Mouse (Mus musculus) lung, adult 18-20 months (tissue): ENCODE results near the gene Fbxl3.

Experiments
- DNase-seq, 2 experiments: peaks; one replicate each; pipeline ENCODE4 v3.0.0; 2022; ENCODE audit warnings: mixed read lengths in 2 of 2

Gene Fbxl3

GRCm38 (mm10) chr14:103099238-103099933, at the start of gene Fbxl3:
Fbxl3 (minus strand) TSS chr14:103099566.
- peak; percentile 97 to 98 for DNase-seq

DNA sequence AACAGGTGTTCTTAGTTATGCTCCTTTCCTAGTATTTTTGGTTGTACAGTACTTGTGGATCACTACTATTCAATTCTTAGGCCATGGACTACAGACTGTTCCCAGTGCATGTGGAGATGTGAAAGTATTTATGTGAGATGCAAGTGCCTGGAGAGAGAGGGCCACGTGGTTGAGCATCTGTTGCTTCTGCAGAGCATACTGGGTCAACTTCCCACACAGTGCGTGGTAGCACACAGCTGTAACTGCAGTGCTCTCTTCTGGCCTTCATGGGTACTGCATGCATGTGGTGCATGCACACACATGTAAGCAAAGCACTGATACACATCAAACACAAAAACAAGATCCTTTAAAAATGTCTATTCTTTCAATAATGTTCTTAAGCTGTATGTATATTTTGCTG, 32.6 kb upstream of the Fbxl3 start:
- DNase-seq = peak; percentile 10 to 17

GRCm38 (mm10) chr14:103125756-103126155, 26.4 kb upstream of the Fbxl3 start:
- DNase-seq = no peak

DNA sequence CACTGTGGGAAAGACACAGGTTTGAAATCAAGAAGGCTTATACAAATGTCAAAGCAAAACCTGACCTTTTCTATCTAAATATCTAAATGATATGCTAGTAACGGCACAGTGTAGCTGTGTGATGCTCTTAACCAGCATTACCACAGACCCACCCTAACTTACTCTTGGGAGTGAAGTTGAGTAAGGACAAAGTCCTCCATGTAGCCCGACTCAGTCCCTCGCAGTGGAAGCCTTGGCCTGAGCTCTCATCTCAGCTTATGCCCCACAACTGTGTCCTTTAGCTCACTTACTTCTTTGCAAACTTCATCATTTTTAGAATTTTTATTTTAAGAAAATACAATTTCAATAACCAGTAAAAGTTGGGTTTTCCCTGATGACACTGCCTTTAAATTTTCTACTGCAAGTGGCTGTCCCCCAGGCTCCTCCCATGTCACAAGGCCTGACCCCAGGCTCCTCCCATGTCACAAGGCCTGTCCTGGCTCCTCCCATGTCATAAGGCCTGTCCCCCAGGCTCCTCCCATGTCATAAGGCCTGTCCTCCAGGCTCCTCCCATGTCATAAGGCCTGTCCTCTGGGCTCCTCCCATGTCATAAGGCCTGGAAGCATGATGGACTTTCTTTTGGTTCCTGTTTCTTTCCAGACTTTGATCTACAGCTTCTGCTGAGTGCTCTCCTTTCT, 15.8 kb upstream of the Fbxl3 start:
- DNase-seq = no peak

- DNase-seq = no peak
Measured at GRCm38 (mm10) chr14:103112606-103113363, 13.4 kb upstream of the Fbxl3 start.

DNA sequence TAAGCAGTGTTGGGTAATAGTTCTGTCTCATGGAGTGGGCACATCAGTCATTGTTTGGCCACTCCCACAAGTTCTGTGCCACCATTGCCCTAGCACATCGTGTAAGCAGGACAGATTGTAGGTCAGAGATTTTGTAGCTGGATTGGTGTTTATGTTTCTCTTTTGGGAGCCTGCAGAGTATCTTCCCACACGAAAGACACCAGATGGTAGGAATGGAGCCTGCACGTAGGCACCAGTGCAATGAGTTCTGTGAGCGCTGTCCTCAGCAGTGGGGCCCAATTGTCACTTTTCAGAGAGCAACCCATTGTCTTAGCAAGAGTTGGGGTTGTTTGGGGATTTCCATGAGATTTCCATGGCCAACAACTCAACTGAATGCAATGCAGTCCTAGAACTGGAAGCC, 10.6 kb upstream of the Fbxl3 start:
- DNase-seq = no peak

GRCm38 (mm10) chr14:103106301-103106700, 6.9 kb upstream of the Fbxl3 start:
- DNase-seq = no peak

- no peak for DNase-seq
Measured at GRCm38 (mm10) chr14:103102731-103103335, 3.5 kb upstream of the Fbxl3 start.

- peak in 1 of 2 experiments; percentile 62 for DNase-seq
Measured at GRCm38 (mm10) chr14:103102246-103102645, 2.9 kb upstream of the Fbxl3 start.

DNA sequence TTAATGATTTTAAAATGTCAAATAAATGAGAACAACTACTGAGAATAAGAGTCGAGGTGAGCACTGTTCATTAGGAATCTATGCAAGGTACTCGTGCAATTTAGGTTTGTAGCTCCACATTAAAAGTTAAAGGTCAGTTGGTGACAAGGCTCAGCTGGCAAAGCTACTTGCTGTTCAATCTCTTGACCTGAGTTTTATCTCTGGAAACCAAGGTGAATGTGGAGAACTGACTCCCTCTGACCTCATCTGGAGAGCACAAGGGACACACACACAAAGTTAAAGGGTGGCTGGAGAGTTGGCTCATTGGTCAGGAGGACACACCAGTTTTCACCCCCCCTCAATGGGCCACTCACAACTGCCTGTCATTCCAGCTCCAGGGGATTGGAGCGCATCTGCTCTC, 1.8 kb upstream of the Fbxl3 start:
- no peak for DNase-seq

DNA sequence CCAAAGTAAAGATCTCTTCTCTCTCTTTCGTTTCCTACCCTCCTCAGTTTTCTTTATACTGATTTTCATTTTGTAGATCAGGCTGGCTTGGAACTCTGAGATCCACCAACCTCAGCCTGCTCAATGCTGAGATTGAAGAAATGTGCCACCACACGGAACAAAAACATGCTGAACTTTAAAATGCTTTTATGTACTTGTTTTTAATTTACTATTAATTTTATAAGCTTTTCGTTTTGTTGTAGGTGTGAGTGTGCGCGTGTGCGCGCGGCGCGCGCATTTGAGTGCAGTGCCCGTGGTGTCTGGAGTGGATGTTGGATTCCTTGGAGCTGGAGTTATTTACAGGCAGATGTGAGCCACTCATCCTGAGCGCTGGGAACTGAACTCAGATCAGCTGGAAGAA, 930 bp upstream of the Fbxl3 start:
- DNase-seq = peak in 1 of 2 experiments; percentile 34

- peak; percentile 86 to 91 for DNase-seq
Measured at GRCm38 (mm10) chr14:103098587-103099235, 655 bp downstream of the Fbxl3 start.

GRCm38 (mm10) chr14:103098213-103098586, 1.2 kb downstream of the Fbxl3 start:
- DNase-seq = no peak

DNA sequence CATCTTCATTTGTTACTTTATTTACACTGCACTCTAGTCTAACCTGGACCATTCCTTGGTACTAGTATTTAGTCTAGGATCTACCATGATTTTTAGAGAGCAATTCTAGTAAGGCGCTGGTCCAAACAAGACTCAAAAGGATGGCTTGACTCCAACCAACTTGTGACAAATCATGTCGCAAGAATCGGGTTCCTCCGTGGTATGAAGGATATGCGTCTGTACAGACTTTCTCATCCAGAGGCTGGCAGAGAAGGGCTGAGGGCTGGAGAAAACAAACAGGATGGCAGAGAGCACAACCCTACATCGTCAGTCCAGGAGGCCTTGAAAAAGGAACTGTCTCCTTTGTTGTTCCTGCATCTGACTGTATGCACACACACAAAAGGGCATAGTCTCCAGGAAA, 2.7 kb downstream of the Fbxl3 start:
- DNase-seq = peak; percentile 52 to 72

GRCm38 (mm10) chr14:103095826-103096225, 3.5 kb downstream of the Fbxl3 start:
- no peak for DNase-seq

DNA sequence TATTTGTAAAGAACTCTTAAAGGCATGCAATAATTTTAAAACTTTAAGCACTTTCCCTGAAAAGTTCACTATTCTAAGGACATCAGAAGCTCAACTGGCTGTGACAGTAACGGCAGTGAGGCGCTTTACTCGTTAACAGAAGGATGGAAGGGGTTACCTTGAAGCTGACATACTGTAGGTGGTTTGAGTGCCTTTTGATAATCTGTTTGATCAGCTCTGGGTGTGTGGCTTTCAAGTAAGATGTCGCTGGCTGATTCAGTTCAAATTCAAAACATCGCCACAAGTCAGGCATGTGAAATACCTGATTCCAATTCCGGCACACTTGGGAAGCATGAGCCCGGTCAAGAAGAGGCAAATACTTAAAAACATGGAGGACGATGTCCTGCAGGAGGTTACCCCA, 4.3 kb downstream of the Fbxl3 start:
- no peak for DNase-seq

- DNase-seq = no peak
Measured at GRCm38 (mm10) chr14:103093670-103094069, 5.7 kb downstream of the Fbxl3 start.

- no peak for DNase-seq
Measured at GRCm38 (mm10) chr14:103093236-103093635, 6.1 kb downstream of the Fbxl3 start.

DNA sequence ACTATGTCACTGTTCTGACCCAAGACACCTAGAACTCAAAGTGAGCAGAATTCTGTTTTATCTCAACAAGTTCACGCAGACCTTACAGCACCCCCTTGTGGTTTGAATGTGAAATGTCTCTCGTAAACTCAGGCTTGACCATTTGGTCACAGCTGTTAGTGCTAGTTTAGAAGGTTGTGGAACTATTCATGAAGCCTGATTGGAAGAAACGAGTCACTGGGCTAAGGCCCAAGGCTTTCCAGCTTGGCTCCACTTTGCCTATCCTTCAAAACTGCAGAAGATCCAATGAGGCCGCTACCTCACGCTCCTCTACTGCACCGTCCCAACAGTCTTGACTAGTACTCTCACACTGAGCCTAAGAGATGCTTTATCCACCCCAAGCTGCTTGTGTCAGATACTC, 10.7 kb downstream of the Fbxl3 start:
- DNase-seq = peak; percentile 37 to 72

GRCm38 (mm10) chr14:103087846-103088245, 11.5 kb downstream of the Fbxl3 start:
- DNase-seq = no peak

DNA sequence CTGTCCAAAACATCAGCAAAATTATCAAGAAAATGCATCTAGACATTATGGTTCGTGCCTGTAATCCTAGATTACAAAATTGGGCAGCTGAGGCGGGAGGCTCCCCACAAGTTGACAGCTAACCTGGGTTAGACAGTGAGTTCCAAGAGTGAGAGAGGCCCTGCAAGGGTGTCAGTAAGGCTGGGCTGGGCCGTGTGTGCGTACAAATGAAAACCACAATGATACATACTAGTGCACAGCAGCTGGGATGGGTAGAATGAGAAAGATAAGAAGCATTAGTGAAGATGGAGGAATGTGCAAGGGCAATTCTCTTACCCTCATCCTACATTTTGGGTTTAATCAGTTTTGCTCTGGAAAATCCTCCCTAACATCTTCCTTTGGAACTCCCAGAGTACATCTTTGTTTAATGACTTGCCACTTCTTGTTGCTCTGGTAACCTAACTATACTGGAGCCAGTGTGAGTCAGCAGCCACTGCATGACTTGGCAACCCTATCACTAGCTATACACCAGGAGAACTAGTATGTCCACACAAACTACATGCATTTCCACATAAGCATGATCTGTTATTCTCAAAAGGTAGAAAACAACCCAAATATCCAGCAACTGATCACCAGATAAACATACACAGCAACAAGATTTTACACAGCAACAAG, 12.6 kb downstream of the Fbxl3 start:
- peak in 1 of 2 experiments; percentile 36 for DNase-seq

DNA sequence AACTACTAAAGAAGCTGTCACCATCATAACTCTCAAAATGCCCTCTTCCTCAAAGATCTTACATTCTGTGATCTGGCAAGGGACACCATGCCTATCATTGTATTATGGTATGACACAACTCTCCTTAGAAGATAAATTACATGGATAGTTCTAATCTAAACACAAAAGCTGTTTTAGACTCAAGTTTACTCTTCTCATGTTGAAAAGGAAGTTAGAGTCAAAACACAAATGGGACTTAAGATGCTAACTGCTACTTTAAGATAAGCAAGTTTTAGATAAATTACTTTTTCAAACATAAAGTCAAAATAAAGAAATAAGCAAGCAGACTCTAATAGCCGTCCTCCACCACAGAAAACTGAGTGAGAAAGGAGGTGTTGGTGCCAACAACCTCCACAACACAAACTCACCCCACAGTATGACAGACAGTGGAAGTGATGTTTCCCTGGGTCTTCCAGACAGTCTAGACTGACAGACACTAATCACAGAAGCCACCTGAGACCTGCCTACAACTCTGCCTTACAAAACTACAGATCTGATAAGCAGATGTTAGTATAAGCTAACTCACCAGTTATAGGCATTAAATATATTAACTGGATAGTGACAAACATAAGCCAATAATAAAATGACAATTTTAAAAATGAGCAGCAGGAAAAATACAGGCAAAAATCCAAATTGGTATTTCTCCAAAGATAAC, 13.4 kb downstream of the Fbxl3 start:
- DNase-seq = no peak
